Mouse (Mus musculus): Measurements from ENCODE around the gene Zfp36l2.
A peak's percentile ranks its signal among the peaks of the same experiment; 100 is the strongest.
"Not testable (repeated sequence)": the region's sequence is repeated elsewhere in the genome, so short reads cannot be mapped to it uniquely, and the experiment has no call there.

The Zfp36l2 gene

GRCm38 (mm10) chr17:84195003-84195395 is 7.3 kb upstream of the Zfp36l2 start:
- no peak for DNase-seq (ENCODE audit: low spot score in 2 of 2)

DNA sequence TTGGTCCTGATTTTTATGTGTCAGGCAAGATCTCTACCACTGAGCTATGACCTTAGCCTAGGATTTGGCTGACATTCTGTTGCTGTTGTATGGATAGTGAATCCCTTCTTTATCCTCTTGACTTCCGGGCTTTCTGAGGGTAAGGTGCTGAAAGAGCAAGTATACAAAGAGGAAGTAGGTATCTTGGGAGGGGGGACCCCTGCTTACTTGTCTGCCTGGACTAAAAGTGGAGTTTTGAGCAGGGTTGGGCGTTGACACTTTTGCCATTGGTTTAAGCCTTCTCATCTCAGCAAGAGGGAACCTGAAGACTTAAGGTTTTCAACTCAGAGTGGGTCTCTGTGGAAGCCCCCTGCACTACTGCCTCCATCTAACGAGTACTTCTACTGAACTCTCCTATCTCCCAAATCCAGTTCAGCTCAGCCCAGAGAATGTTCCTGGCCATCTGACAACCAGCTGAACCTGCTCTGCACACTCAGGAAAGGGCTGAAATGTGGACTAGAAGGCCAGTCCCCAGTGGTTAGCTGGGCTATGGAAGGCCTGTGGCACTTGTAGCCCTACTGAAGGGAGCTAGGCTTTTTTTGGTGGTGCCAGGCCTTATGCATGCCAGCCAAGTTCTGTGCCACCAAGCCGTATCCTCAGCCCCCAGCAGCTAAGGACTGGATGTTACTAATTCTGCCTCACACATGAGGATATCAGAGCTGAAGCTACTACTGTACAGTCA is 6.7 kb upstream of the Zfp36l2 start:
- no peak for DNase-seq (ENCODE audit: low spot score in 2 of 2)

GRCm38 (mm10) chr17:84193411-84193810 is 5.7 kb upstream of the Zfp36l2 start:
- no peak for DNase-seq (ENCODE audit: low spot score in 2 of 2)

GRCm38 (mm10) chr17:84191946-84192345 is 4.2 kb upstream of the Zfp36l2 start:
- DNase-seq (ENCODE audit: low spot score in 2 of 2) = no peak

- peak; percentile 63 to 80 for DNase-seq (ENCODE audit: low spot score in 2 of 2)
These were observed 3.1 kb upstream of the Zfp36l2 start for GRCm38 (mm10) chr17:84190885-84191284.

- DNase-seq (ENCODE audit: low spot score in 2 of 2) = peak; percentile 52 to 67
These were observed 1.5 kb upstream of the Zfp36l2 start for GRCm38 (mm10) chr17:84189127-84189854.

DNA sequence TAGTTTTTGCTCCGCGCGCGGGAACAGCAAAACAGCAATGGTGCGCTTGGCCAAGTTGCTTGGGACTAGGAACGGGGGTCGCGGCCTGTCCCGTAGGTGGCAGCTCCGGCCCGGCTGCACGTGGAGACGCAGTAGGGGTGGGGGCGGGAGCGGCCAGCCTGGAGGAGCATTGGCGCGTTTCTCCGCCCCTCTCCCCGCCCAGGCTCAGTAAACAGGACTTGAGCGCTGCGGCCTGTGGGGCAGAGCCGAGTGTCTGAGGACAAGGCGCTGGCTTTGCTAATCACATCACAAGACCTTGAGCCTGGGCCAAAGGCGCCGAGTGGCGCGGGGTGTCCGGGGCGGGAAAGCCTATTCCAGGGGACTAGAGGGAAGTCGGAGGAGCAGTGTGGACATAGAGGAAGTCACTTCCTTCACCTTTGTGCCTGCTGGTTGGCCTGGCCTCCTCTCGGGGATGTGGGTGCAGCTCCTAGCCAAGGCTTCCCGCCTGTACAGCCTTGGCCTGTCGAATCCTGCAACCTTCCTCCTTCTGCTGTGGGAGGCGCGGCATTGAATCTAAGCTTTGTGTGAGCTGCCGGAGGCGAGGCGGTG is 721 bp upstream of the Zfp36l2 start:
- DNase-seq (ENCODE audit: low spot score in 2 of 2) = peak; percentile 97 to 98

DNA sequence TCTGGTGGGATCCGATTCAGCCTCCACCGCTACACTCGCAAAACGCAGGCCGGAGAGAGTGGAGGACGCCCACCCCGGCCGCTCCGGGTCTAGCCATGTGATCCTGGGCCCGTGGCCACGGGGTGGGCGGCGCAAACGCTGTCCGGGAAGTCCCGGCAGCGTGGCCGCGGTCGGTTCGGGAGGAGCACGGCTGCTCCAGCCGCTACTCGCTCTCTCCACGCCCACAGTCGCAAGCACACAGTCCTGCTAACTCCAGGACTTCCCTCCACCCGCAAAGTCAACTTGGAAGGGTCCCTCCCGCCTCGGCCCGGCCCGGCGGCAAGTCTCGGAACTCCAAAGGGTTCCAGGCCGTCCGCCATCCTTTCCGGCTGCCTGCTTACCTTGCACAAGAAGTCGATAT is 483 bp downstream of the Zfp36l2 start:
- DNase-seq (ENCODE audit: low spot score in 2 of 2) = not testable (repeated sequence)

DNA sequence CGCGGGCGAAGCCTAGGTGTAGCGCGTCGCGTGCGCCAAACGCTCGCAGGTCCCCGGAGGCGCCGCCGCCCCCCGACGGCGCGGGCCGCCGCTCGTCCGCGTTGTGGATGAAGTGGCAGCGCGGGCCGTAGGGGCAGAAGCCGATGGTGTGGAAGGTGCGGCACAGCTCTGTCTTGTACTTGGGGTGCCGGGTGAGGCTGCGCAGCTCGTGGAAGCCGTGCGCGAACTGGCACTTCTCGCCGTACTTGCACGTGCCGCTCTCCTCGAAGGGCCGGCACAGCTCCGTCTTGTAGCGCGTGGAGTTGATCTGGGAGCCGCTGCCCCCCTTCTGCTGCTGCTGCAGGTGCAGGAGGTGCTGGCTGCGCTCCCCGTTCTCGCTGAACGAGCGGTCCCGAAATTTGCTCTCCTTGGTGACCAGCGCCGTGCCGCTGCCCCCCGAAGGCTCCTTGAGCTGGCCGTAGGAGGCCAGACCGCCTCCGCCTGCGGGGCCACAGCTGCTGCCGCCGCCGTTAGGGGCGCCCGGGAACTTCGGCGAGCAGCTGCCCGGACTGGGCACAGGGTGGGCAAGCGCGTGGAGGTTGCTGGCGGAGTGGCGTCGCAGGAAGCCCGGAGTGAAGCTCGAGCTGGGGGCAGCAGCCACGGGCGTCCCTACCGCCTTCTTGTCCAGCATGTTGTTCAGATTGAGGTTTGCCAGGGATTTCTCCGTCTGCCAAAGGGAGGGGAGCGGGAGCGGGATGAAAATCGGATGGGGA is 1.1 kb downstream of the Zfp36l2 start:
- peak; percentile 67 to 69 for DNase-seq (ENCODE audit: low spot score in 2 of 2)

- peak; percentile 46 to 49 for DNase-seq (ENCODE audit: low spot score in 2 of 2)
These were observed 1.9 kb downstream of the Zfp36l2 start for GRCm38 (mm10) chr17:84185581-84186450.

DNA sequence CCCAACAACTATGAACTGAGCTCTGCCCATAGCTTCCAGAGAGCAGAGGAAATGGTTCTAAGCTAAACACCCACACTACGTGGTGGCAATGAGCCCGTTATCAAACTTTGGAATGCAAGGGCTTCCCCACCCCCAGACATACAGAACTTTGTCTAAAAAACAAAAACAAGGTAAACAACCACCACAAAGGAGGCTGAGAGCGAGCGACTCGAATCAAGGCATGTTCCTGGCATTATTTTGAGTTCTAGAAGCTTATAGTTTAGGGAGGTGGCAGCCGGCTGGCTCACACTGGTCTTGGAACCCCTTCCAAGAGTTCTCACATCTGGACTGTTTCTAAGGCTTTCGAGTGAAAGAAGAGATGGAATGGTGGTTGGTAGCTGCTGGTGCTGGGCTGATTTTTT is 2.7 kb downstream of the Zfp36l2 start:
- DNase-seq (ENCODE audit: low spot score in 2 of 2) = peak in 1 of 2 experiments; percentile 35

DNA sequence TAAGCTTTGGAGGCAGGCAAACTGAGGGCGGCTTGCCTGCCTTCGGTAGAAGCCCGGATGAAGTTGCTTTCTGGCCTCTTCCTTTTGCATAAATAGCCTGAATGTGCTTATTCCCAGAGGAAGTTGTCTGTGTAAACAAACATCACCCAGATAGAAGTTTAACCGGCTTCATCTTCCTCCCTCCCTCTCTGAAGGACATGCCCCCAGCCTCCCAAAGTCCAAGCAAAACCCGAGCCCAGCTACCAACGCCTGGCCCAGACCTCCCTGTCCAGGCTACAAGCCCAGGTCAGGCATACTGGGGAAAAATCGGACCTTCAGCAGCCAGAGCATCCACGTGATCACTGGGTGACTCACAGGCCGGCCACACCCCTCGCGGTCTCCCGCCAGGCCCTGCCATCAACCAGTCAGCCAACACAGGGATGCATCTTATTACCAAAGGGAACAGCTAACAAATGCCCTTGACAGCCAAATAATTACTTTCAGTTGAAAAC is 4.4 kb downstream of the Zfp36l2 start:
- DNase-seq (ENCODE audit: low spot score in 2 of 2) = peak; percentile 95

DNA sequence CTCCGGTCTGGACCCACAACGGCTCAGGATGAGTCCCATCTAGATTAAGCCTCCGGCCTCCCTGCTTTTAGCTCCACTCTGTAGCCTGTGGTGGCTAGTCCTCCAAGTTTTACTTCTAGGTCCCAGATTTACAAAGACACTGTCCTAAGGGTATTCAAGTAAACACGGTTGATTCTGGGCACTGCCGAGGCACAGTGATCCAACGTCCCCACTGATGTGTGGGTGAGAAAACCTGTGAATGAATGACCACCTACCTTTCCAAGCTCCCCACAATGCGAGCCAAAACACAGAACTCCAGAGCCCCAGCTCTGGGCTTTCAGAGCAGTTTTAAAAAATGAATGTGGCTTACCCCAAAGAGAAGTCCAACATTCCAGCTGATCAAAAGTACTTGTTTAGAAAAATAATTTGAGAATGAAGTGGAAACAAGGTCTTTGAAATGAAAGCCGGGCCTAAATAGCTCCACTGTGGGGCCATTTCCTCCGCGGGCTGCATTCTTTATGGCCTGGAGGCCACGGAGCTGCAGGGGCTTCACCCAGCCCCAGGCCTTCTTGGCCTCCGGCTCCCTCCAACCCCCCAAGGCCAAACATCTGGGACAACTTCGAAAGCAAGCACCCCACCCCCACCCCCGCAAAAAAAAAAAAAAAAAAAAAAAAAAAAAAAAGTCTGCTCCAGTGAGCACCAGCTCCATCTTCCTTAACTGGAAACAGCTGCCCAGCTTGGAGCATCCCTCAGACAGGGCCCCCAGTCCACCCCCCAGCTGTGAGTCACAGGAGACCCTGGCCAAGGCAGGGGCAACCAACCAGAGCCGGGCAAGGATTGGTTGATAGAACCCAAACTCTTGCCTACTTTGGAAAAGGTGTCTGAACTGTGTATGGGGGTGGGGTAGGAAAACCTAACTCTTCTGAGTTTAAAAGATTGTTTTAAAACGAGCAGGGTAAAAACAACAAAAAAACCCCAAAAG is 5.2 kb downstream of the Zfp36l2 start:
- peak in 1 of 2 experiments; percentile 49 for DNase-seq (ENCODE audit: low spot score in 2 of 2)

- peak; percentile 71 to 73 for DNase-seq (ENCODE audit: low spot score in 2 of 2)
These were observed 6.0 kb downstream of the Zfp36l2 start for GRCm38 (mm10) chr17:84181502-84182310.

DNA sequence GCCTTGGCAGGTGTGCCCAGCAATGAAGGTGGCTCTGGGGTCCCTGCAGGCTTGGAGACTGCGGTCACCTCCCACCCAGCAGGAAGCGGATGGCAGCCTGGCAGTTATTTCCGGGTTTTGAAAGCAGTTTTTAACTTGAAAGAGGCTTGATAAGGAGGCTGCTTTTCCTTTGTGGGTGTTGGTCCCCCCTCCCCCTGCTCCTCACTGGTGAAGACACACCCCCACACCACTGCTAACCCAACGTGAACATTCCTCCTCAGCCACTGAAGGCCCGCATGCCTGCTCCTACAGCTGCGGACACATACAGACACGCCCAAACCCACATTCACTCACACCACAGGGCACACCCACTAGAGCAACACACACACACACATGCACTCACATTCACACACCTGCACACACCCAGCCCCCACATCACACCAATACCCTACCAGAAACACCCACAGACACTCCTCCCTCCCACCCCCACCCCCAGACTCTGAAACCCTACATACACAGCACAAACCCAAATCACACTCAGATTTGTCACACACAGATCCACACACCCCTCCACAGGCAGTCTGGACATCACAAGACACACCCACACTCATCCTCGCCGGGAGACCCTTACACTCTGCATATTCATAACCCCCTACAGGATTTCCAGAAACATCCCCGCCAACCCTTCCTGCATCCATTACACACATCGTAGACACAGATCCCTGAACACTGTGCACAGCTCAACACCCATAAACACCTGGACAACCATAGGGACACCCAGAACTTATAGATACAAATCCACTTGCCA is 6.8 kb downstream of the Zfp36l2 start:
- peak; percentile 44 to 66 for DNase-seq (ENCODE audit: low spot score in 2 of 2)

DNA sequence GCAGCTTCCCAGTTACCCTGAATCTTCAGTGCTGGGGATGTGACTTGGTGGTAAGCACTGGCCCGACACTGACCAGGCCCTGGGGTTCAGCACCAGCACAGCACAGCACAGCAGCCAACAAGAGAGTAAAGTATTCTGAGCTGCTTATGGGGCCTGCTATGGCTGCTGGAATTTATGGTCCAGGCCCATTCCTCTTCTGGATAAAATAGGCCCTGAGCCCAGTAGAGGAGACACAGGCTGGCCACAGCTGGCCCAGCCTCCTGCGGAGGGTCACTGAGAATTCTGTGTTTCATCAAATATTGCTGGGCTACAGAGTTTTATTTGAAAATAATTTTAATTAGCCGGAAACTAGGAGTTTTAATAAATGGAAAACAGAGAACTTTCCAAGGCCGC is 7.8 kb downstream of the Zfp36l2 start:
- peak; percentile 25 to 47 for DNase-seq (ENCODE audit: low spot score in 2 of 2)

DNA sequence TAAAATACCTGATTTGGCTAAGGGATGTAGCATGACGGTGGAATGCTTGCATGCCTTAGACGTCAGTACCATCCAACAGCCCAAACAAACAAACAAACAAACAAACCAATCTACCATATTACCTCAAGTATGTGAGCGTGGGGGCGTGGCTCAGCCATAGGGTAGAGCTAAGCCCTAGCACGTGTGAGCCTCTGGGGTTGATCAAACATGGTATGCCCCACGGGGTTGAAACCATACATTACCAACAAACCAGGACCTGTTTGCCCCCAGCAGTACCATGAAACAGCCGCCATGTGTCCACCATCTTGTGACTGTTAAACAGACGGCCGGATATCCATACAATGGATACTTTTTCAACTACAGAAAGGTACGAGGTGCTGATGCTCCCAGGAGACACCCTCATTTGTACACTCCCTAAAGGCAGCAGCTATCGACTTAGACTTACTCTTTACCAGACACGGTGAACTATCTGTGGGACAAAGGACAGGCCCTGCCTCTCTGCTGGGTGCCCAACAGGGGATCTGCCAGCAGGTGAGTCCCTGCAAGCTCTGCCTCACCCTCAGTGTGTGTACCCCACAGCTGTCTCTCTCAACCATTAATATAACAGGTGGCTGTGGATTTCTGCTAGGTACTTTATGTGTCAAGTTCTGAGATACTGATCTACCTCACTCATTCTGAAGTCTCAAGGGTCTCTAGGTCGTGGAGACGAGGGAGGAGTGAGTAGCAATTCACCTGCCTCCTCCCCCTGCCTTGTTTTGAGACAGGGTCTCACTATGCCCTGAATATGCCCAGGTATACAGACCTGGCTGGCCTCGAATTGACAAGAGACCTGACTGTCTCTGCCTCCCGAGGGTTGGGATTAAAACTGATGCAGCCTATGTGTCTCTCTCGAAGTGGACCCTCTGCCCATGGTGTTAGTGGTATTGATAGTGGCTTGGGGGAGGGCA is 8.4 kb downstream of the Zfp36l2 start:
- no peak for DNase-seq (ENCODE audit: low spot score in 2 of 2)
